Mouse (Mus musculus) brown adipose tissue, adult 24 weeks (tissue): Measurements from ENCODE around the gene Sycn. TPM values are rescaled to one million over a fixed set of nuclear protein-coding genes. Genes with fewer than 3 reads are reported as not detected.
"Not testable (repeated sequence)": the region's sequence is repeated elsewhere in the genome, so short reads cannot be mapped to it uniquely, and the experiment has no call there.

ENCODE experiments used
- H3K27ac ChIP-seq: fragments of 200-500 bp; replicated peaks from 2 replicates; pipeline ENCODE4 v1.5.1; 2012; ENCODE audit warnings: low read depth, mild to moderate bottlenecking, low read length
- H3K4me1 ChIP-seq: fragments of 200-500 bp; 2 replicates; pipeline ENCODE4 v1.6.1; 2012; ENCODE audit warnings: low read length, mixed read lengths; ENCODE audit not compliant: control insufficient read depth, insufficient read depth, insufficient read length
- H3K4me3 ChIP-seq: fragments of 200-500 bp; 2 replicates; pipeline ENCODE4 v1.5.1; 2012; ENCODE audit warnings: low read depth, mild to moderate bottlenecking, low read length, moderate library complexity; ENCODE audit not compliant: insufficient read depth
- polyA plus RNA-seq: library from polyadenylated mRNA; stranded (reverse); fragments of >200 nt; gene quantifications from 2 replicates; pipeline ENCODE4 v1.2.4, GENCODE M21; 2012; ENCODE audit not compliant: missing spikeins, insufficient read depth, insufficient read length

Gene Sycn
- not detected in 2 replicates for polyA plus RNA-seq

GRCm38 (mm10) chr7:28540526-28540925 is at the start of gene Sycn:
Gene Sycn (plus strand): TSS chr7:28540885.
- no peak within 1 kb of the TSS for H3K27ac ChIP-seq
- no peaks in the 10 kb centered on the region for H3K4me1 ChIP-seq
- H3K4me3 ChIP-seq, result no peak within 1 kb of the TSS

- no peak overlapping the region for H3K27ac ChIP-seq
- H3K4me3 ChIP-seq, result no peak overlapping the region
- no peaks in the 10 kb centered on the region for H3K4me1 ChIP-seq
These were observed 49.8 kb upstream of the Sycn start for GRCm38 (mm10) chr7:28490903-28491302.

GRCm38 (mm10) chr7:28492310-28492709 is 48.4 kb upstream of the Sycn start:
- H3K27ac ChIP-seq, result no peak overlapping the region
- no peaks in the 10 kb centered on the region for H3K4me1 ChIP-seq
- H3K4me3 ChIP-seq, result no peak overlapping the region

GRCm38 (mm10) chr7:28495426-28495825 is 45.3 kb upstream of the Sycn start:
- H3K27ac ChIP-seq, result no peak overlapping the region

GRCm38 (mm10) chr7:28505585-28505984 is 35.1 kb upstream of the Sycn start:
- Histone ChIP-seq H3K4me3 (no peak overlapping the region), H3K4me1 (no peaks in the 10 kb centered on the region), H3K27ac (no peak overlapping the region)

More at GRCm38 (mm10) chr7:28495426-28495825, 45.3 kb upstream of the Sycn start:
- Histone ChIP-seq H3K4me1 (no peaks in the 10 kb centered on the region), H3K4me3 (no peak overlapping the region)

- H3K4me1 ChIP-seq, H3K27ac ChIP-seq, H3K4me3 ChIP-seq: not testable (repeated sequence)
These were observed 31.6 kb upstream of the Sycn start for GRCm38 (mm10) chr7:28509121-28509520.

GRCm38 (mm10) chr7:28510405-28510974 is 30.2 kb upstream of the Sycn start, which contains the start of gene Ifnl2:
Gene Ifnl2 (minus strand): TSS chr7:28510455.
- H3K4me1 ChIP-seq, H3K27ac ChIP-seq, H3K4me3 ChIP-seq: not testable (repeated sequence)

GRCm38 (mm10) chr7:28511441-28511840 is 29.2 kb upstream of the Sycn start:
- no peaks in the 10 kb centered on the region for H3K4me1 ChIP-seq
- no peak overlapping the region for H3K4me3 ChIP-seq
- no peak overlapping the region for H3K27ac ChIP-seq

- H3K4me3 ChIP-seq, H3K4me1 ChIP-seq, H3K27ac ChIP-seq: not testable (repeated sequence)
These were observed 18.1 kb upstream of the Sycn start, which contains the start of gene Ifnl3 for GRCm38 (mm10) chr7:28522536-28522935. Gene Ifnl3 (plus strand): TSS chr7:28522836.

- no peak overlapping the region for H3K27ac ChIP-seq
- no peaks in the 10 kb centered on the region for H3K4me1 ChIP-seq
- H3K4me3 ChIP-seq, result no peak overlapping the region
These were observed 12.6 kb upstream of the Sycn start for GRCm38 (mm10) chr7:28527922-28528719.

GRCm38 (mm10) chr7:28532005-28532404 is 8.7 kb upstream of the Sycn start:
- Histone ChIP-seq H3K4me1 (no peaks in the 10 kb centered on the region), H3K4me3 (no peak overlapping the region), H3K27ac (no peak overlapping the region)

GRCm38 (mm10) chr7:28538886-28539285 is 1.8 kb upstream of the Sycn start:
- H3K4me3 ChIP-seq, H3K4me1 ChIP-seq: not testable (repeated sequence)

GRCm38 (mm10) chr7:28544051-28544601 is 3.4 kb downstream of the Sycn start:
- no peak overlapping the region for H3K4me3 ChIP-seq
- no peaks in the 10 kb centered on the region for H3K4me1 ChIP-seq
- no peak overlapping the region for H3K27ac ChIP-seq

More at GRCm38 (mm10) chr7:28538886-28539285, 1.8 kb upstream of the Sycn start:
- not testable (repeated sequence) for H3K27ac ChIP-seq

- no peak overlapping the region for H3K27ac ChIP-seq
- H3K4me3 ChIP-seq, result no peak overlapping the region
- H3K4me1 ChIP-seq, result no peaks in the 10 kb centered on the region
These were observed 4.6 kb downstream of the Sycn start for GRCm38 (mm10) chr7:28545048-28545890.

- Histone ChIP-seq H3K27ac (no peak overlapping the region), H3K4me3 (no peak overlapping the region), H3K4me1 (no peaks in the 10 kb centered on the region)
These were observed 5.2 kb downstream of the Sycn start for GRCm38 (mm10) chr7:28545891-28546210.
